Mouse (Mus musculus) C2C12 (cell line): ENCODE measurements around the gene Mphosph9.

Experiments used
- CEBPB ChIP-seq: IDR thresholded peaks from one replicate; pipeline ENCODE4 v1.6.1; 2011; ENCODE audit warnings: low read depth, mild to moderate bottlenecking, control low read depth, moderate library complexity
- CTCF ChIP-seq: IDR thresholded peaks from one replicate; pipeline ENCODE4 v1.5.1; 2011; ENCODE audit not compliant: control insufficient read depth, insufficient read depth, insufficient read length
- MYOD1 ChIP-seq: IDR thresholded peaks from one replicate; pipeline ENCODE4 v1.6.1; 2011; ENCODE audit warnings: low read depth; ENCODE audit not compliant: control insufficient read depth, insufficient read length
- MYOG ChIP-seq: IDR thresholded peaks from one replicate; pipeline ENCODE4 v1.6.1; 2011; ENCODE audit not compliant: control insufficient read depth, insufficient read length; ENCODE audit errors: extremely low read depth

- TF ChIP-seq CTCF (no peak), CEBPB (no peak), MYOD1 (no peak), MYOG (no peak)
Observed at GRCm38 (mm10) chr5:124220551-124220950, 107.2 kb downstream of the Mphosph9 start.
